ENCODE assay signal across 14 mouse cellular contexts in genomic region chr9:54629613-54630261, GRCm38 (mm10). TPM values are rescaled to one million over a fixed set of nuclear protein-coding genes. Genes with fewer than 3 reads are reported as not detected.
DNase-seq lines count a peak whose midpoint lies in the region; ATAC-seq and TF ChIP-seq lines count a peak whose summit lies in the region.
"Had no signal": no experiment of that assay in that cellular context is flagged by ENCODE, and none has a peak within 500 bp of the region (broad histone marks: within the 10 kb centered on the region; RNA-seq: fewer than 3 reads in every experiment).

No protein-coding gene starts in this region.

- H3K27me3 ChIP-seq in intestine, postnatal 0 days (replicated peaks; ENCODE audit: control insufficient read depth, insufficient read depth, low read length) = no peaks in the 10 kb centered on the region
- no peaks in the 10 kb centered on the region for H3K27me3 ChIP-seq in intestine, embryonic 15.5 days (replicated peaks)
- H3K27me3 ChIP-seq in ES-Bruce4 (ENCODE audit: control insufficient read depth, insufficient read depth, low read length, poor library complexity, severe bottlenecking) = no peaks in the 10 kb centered on the region
- H3K27me3 ChIP-seq: embryonic facial prominence, embryonic 12.5 days; neural tube, embryonic 15.5 days had no signal

- no peak overlapping the region for H3K4me3 ChIP-seq in intestine, postnatal 0 days (ENCODE audit: low read depth, low read length)
- no peak overlapping the region for H3K4me3 ChIP-seq in intestine, embryonic 15.5 days (replicated peaks)
- H3K4me3 ChIP-seq in ES-Bruce4 (ENCODE audit: low read depth, low read length) = no peak overlapping the region
- H3K4me3 ChIP-seq: embryonic facial prominence, embryonic 12.5 days; neural tube, embryonic 15.5 days had no signal

- no peak for TF ChIP-seq EP300 in ES-Bruce4 (IDR thresholded peaks at IDR 0.05; ENCODE audit: insufficient read depth, low read depth, low read length)

- no peak overlapping the region for H3K4me2 ChIP-seq in intestine, postnatal 0 days (replicated peaks; ENCODE audit: low read depth)
- H3K4me2 ChIP-seq in intestine, embryonic 15.5 days (replicated peaks) = no peak overlapping the region
- H3K4me2 ChIP-seq: embryonic facial prominence, embryonic 12.5 days; neural tube, embryonic 15.5 days had no signal

- TF ChIP-seq CTCF in intestine, postnatal 0 days (IDR thresholded peaks at IDR 0.05; ENCODE audit: low read depth) = peak; percentile 36
- TF ChIP-seq CTCF in ES-Bruce4 (IDR thresholded peaks at IDR 0.05; ENCODE audit: low read depth, low read length) = peak; percentile 19

- no peak overlapping the region for H3K9ac ChIP-seq in intestine, postnatal 0 days (ENCODE audit: low read depth, low read length)
- H3K9ac ChIP-seq in intestine, embryonic 15.5 days = no peak overlapping the region
- no peak overlapping the region for H3K9ac ChIP-seq in ES-Bruce4 (ENCODE audit: low read depth, poor library complexity, severe bottlenecking)
- H3K9ac ChIP-seq: embryonic facial prominence, embryonic 12.5 days; neural tube, embryonic 15.5 days had no signal

- no peaks in the 10 kb centered on the region for H3K4me1 ChIP-seq in intestine, postnatal 0 days (replicated peaks; ENCODE audit: control insufficient read depth, insufficient read depth, low read length)
- no peaks in the 10 kb centered on the region for H3K4me1 ChIP-seq in intestine, embryonic 15.5 days (replicated peaks)
- H3K4me1 ChIP-seq in ES-Bruce4 (ENCODE audit: control insufficient read depth, insufficient read depth, low read length) = no peaks in the 10 kb centered on the region
- H3K4me1 ChIP-seq: embryonic facial prominence, embryonic 12.5 days; neural tube, embryonic 15.5 days had no signal

- H3K27ac ChIP-seq in intestine, postnatal 0 days (ENCODE audit: low read depth, low read length) = no peak overlapping the region
- H3K27ac ChIP-seq in intestine, embryonic 15.5 days = no peak overlapping the region
- H3K27ac ChIP-seq in ES-Bruce4 (ENCODE audit: insufficient read depth, low read length) = no peak overlapping the region
- H3K27ac ChIP-seq: embryonic facial prominence, embryonic 12.5 days; neural tube, embryonic 15.5 days had no signal

- ATAC-seq in intestine, postnatal 0 days = no peak
- no peak for ATAC-seq in intestine, embryonic 15.5 days
- ATAC-seq: forebrain, embryonic 14.5 days; inflammation-experienced regulatory T-cells, adult 6 months; midbrain, embryonic 16.5 days had no signal

- DNase-seq in 3T3-L1 (ENCODE audit: low read depth, low spot score) = peak; percentile 69
- peak; percentile 23 for DNase-seq in cerebellum, adult 9-11 months
- no peak for DNase-seq in thymus, adult 18-20 months
- no peak for DNase-seq in gastrocnemius, postnatal 14 days
- DNase-seq: heart, postnatal 10 days; thymus, adult 2 months had no signal

- H3K9me3 ChIP-seq in intestine, postnatal 0 days (ENCODE audit: control insufficient read depth) = no peaks in the 10 kb centered on the region
- no peaks in the 10 kb centered on the region for H3K9me3 ChIP-seq in intestine, embryonic 15.5 days
- no peaks in the 10 kb centered on the region for H3K9me3 ChIP-seq in ES-Bruce4 (replicated peaks; ENCODE audit: control insufficient read depth, insufficient read depth, low read length, poor library complexity, severe bottlenecking)
- H3K9me3 ChIP-seq: embryonic facial prominence, embryonic 12.5 days; neural tube, embryonic 15.5 days had no signal

- no peaks in the 10 kb centered on the region for H3K36me3 ChIP-seq in intestine, postnatal 0 days (ENCODE audit: control insufficient read depth, insufficient read depth)
- no peaks in the 10 kb centered on the region for H3K36me3 ChIP-seq in intestine, embryonic 15.5 days
- H3K36me3 ChIP-seq in ES-Bruce4 (ENCODE audit: control insufficient read depth, insufficient read depth, low read length, poor library complexity, severe bottlenecking) = no peaks in the 10 kb centered on the region
- H3K36me3 ChIP-seq: embryonic facial prominence, embryonic 12.5 days; neural tube, embryonic 15.5 days had no signal

- TF ChIP-seq POLR2A in ES-Bruce4 (IDR thresholded peaks at IDR 0.05; ENCODE audit: insufficient read depth, low read length) = no peak

- WGBS in intestine, postnatal 0 days = 82% methylated on average over 5 of the region's 5 CpGs
- 86% methylated on average over 5 of the region's 5 CpGs for WGBS in intestine, embryonic 15.5 days

- intact Hi-C loops in gastrocnemius, postnatal 14 days (cut with DNase I; ENCODE audit: low total_unique reads) = no loop called here

RNA-seq across cellular contexts. Expression of gene Acsbg1, which starts 31.9 kb away (rescaled TPM):
- polyA plus RNA-seq in intestine, postnatal 0 days (2015; fragmentation: Nextera tagmentation; extraction: Ambion mirVana) = 0.16 and 0.27 TPM in 2 replicates
- polyA plus RNA-seq in intestine, embryonic 15.5 days (2015; fragmentation: Nextera tagmentation; extraction: Ambion mirVana) = 0.16 and 0.52 TPM in 2 replicates
- polyA plus RNA-seq in ES-Bruce4 (2011; ENCODE audit: insufficient read depth, insufficient read length, low read depth, missing spikeins) = 0.61 TPM in 1 of 2 replicates, not detected in the other
- under 1 TPM; 0.27 to 0.45 TPM for total RNA-seq in gastrocnemius, postnatal 14 days (2021)

RNA-seq across cellular contexts. Expression of gene Idh3a, which starts 43.6 kb away (rescaled TPM):
- 131 and 137 TPM in 2 replicates for polyA plus RNA-seq in intestine, postnatal 0 days (2015; fragmentation: Nextera tagmentation; extraction: Ambion mirVana)
- 194 and 206 TPM in 2 replicates for polyA plus RNA-seq in intestine, embryonic 15.5 days (2015; fragmentation: Nextera tagmentation; extraction: Ambion mirVana)
- polyA plus RNA-seq in ES-Bruce4 (2011; ENCODE audit: insufficient read depth, insufficient read length, low read depth, missing spikeins) = 134 and 140 TPM in 2 replicates
- 100 to 1,000 TPM; 416 to 493 TPM for total RNA-seq in gastrocnemius, postnatal 14 days (2021)

Comparison
In these comparisons a context has a peak if more than half of its experiments do, and no peak if none do; other contexts are left out.
1. DNase-seq: peak in 3T3-L1 (single experiment) and cerebellum, adult 9-11 months (single experiment); none in thymus, adult 18-20 months (0 of 2) and gastrocnemius, postnatal 14 days (single experiment).